Mouse (Mus musculus) brain, adult 2 months (tissue): ENCODE measurements at regions not wholly inside any gene's neighbourhood (a gene's known extent, or its start where the extent isn't known, plus 50 kb on each side); places are given as distances from the start of the nearest gene placed in this dataset.

Source experiments
- DNase-seq: peaks from one replicate; pipeline ENCODE4 v3.0.0; 2011; ENCODE audit warnings: low read depth, low spot score

DNA sequence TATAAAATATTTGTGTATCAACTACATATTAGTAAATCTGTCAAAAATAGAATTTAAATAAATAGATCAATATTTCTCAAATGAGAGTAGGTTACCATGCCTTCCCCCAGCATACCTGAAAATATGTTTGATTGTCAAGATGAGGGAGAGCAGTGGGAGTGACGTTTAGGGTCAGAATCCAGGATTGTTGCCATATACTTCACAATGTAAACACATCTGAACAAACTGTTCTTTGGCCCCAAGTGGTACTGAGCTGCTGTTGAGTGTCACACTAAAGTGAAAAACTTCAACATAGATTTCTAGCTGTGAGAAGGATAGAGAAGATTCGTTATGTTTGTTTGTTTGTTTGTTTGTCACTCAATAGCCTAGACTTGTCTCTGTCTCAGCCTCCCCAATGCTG lies 75.1 kb upstream of the 5730522E02Rik start:
- no peak for DNase-seq

DNA sequence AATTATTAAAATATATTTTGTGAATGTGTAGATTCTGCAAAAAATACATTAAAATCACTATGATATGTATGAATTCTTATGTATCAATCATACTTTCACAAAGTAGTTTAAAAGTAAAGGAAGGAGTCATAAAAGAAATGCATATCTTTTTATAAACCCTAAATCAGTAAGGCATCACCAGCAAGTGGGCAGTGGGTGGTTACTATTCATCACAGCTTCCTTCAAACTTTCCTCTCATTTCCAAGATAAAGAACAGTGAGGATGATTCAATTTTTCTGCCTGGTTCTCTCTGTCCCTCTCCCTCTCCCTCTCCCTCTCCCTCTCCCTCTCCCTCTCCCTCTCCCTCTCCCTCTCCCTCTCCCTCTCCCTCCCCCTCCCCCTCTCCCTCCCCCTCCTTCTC lies 86.7 kb upstream of the Fancl start:
- peak; percentile 35 for DNase-seq

DNA sequence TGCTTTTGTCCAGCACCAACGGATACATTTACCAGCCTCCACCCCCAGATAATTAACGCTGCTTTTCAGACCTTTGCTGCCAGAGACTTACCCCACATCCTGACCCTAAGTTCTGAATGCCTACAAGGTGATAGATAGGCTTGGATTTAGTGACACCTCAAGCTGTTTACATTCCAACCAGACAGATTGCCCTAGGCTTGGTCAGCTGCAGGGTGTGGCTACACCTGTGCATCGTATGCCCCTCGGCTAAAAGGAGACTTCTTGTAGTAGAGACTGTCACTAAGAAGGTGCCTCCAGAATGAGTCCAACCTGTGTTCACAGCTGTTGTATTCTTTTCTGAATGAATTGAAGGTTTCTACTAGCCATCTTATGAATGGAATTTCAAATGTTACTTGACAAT lies 78.4 kb upstream of the Fancl start:
- no peak for DNase-seq

DNA sequence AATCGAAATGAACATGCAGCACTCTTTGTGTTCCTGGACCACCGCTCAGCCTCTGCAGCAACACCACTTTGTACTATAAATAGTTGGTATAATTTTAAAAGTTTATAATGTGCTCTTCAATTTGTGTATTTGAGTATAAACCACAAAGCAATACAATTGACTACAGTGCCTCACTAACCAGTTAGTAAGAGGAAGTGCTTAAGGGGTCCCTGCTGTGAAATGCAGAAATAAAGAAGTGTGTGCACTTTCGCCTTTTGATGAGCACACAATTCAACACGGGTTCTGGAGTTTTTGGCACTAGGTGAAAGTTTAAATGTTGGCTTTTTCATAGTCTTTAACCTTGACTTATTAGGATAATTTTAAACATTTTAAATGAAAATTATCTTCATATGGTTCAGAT lies 54.7 kb upstream of the Fancl start:
- DNase-seq = no peak
